Mouse (Mus musculus) layer of hippocampus, postnatal 14 days (tissue): ENCODE measurements around the gene Prkx. TPM values are rescaled to one million over a fixed set of nuclear protein-coding genes. Genes with fewer than 3 reads are reported as not detected.

Source experiments
- DNase-seq, 2 experiments: peaks; one replicate each; pipeline ENCODE4 v3.0.0; 2021 to 2022; ENCODE audit warnings: low spot score in 2 of 2, mixed read lengths in 1 of 2
- long read RNA-seq, 2 experiments: library from polyadenylated mRNA; stranded (forward); transcript quantifications; one replicate each; pipeline ENCODE4 v2.0.0; 2021
- total RNA-seq, 2 experiments: library from RNA; stranded (reverse); gene quantifications; 2 replicates each; pipeline ENCODE4 v1.2.3; 2021

Prkx gene
- total RNA-seq = 10 to 100 TPM; 13.7 to 14.7 TPM
- long read RNA-seq, experiment 1, full-length matches to known transcripts = 2 of 6 reads
- long read RNA-seq, experiment 1, partial matches to known transcripts = 2 of 6 reads
- long read RNA-seq, experiment 1, other reads (novel, unspliced or antisense) = 2 of 6 reads
- long read RNA-seq, experiment 2, full-length matches to known transcripts = 3 of 7 reads
- long read RNA-seq, experiment 2, partial matches to known transcripts = 0 of 7 reads
- long read RNA-seq, experiment 2, other reads (novel, unspliced or antisense) = 4 of 7 reads

GRCm38 (mm10) chrX:77796238-77796835 is at the start of gene Prkx:
Gene Prkx (minus strand): TSS chrX:77796278.
- DNase-seq = peak; percentile 37 to 64

- no peak for DNase-seq
Observed at GRCm38 (mm10) chrX:77812031-77812430, 16.0 kb upstream of the Prkx start.

- peak; percentile 56 to 73 for DNase-seq
Observed at GRCm38 (mm10) chrX:77810608-77811206, 14.6 kb upstream of the Prkx start.

GRCm38 (mm10) chrX:77808602-77809001 is 12.5 kb upstream of the Prkx start:
- no peak for DNase-seq

GRCm38 (mm10) chrX:77802293-77802692 is 6.2 kb upstream of the Prkx start:
- no peak for DNase-seq

- no peak for DNase-seq
Observed at GRCm38 (mm10) chrX:77801543-77801942, 5.5 kb upstream of the Prkx start.

- no peak for DNase-seq
Observed at GRCm38 (mm10) chrX:77799554-77799953, 3.5 kb upstream of the Prkx start.

- no peak for DNase-seq
Observed at GRCm38 (mm10) chrX:77797801-77798200, 1.7 kb upstream of the Prkx start.

GRCm38 (mm10) chrX:77796916-77797315 is 838 bp upstream of the Prkx start:
- no peak for DNase-seq

GRCm38 (mm10) chrX:77795858-77796174 is 262 bp downstream of the Prkx start:
- peak; percentile 82 to 89 for DNase-seq

- DNase-seq = peak in 1 of 2 experiments; percentile 20
Observed at GRCm38 (mm10) chrX:77794962-77795857, 868 bp downstream of the Prkx start.

GRCm38 (mm10) chrX:77788675-77789074 is 7.4 kb downstream of the Prkx start:
- DNase-seq = no peak

- DNase-seq = no peak
Observed at GRCm38 (mm10) chrX:77786354-77786753, 9.7 kb downstream of the Prkx start.

GRCm38 (mm10) chrX:77777822-77778221 is 18.3 kb downstream of the Prkx start:
- DNase-seq = no peak

- no peak for DNase-seq
Observed at GRCm38 (mm10) chrX:77765153-77765552, 30.9 kb downstream of the Prkx start.

GRCm38 (mm10) chrX:77744260-77744659 is 51.8 kb downstream of the Prkx start:
- no peak for DNase-seq

- peak in 1 of 2 experiments; percentile 9 for DNase-seq
Observed at GRCm38 (mm10) chrX:77741383-77741782, 54.7 kb downstream of the Prkx start.

GRCm38 (mm10) chrX:77733930-77734536 is 62.0 kb downstream of the Prkx start:
- DNase-seq = no peak

- DNase-seq = peak; percentile 4 to 41
Observed at GRCm38 (mm10) chrX:77720298-77720697, 75.8 kb downstream of the Prkx start.
